Mouse (Mus musculus): ENCODE results near the gene Acads.
A peak's percentile ranks its signal among the peaks of the same experiment; 100 is the strongest.
"Not testable (repeated sequence)": the region's sequence is repeated elsewhere in the genome, so short reads cannot be mapped to it uniquely, and the experiment has no call there.

Gene Acads

GRCm38 (mm10) chr5:115125211-115125871 lies 6.2 kb upstream of the Acads start:
- peak; percentile 79 for DNase-seq (ENCODE audit: low read depth, low spot score)

GRCm38 (mm10) chr5:115124690-115125089 lies 5.5 kb upstream of the Acads start:
- no peak for DNase-seq (ENCODE audit: low read depth, low spot score)

GRCm38 (mm10) chr5:115120978-115121377 lies 1.8 kb upstream of the Acads start:
- DNase-seq (ENCODE audit: low read depth, low spot score) = no peak

GRCm38 (mm10) chr5:115117467-115117866 lies 1.7 kb downstream of the Acads start:
- DNase-seq (ENCODE audit: low read depth, low spot score) = no peak

GRCm38 (mm10) chr5:115116426-115116825 lies 2.7 kb downstream of the Acads start:
- no peak for DNase-seq (ENCODE audit: low read depth, low spot score)

GRCm38 (mm10) chr5:115114501-115114900 lies 4.6 kb downstream of the Acads start:
- no peak for DNase-seq (ENCODE audit: low read depth, low spot score)

GRCm38 (mm10) chr5:115113244-115113643 lies 5.9 kb downstream of the Acads start:
- DNase-seq (ENCODE audit: low read depth, low spot score) = no peak

GRCm38 (mm10) chr5:115111156-115111555 lies 8.0 kb downstream of the Acads start:
- DNase-seq (ENCODE audit: low read depth, low spot score) = no peak

GRCm38 (mm10) chr5:115103253-115103652 lies 15.9 kb downstream of the Acads start:
- not testable (repeated sequence) for DNase-seq (ENCODE audit: low read depth, low spot score)

- no peak for DNase-seq (ENCODE audit: low read depth, low spot score)
Measured at GRCm38 (mm10) chr5:115102231-115102630, 16.9 kb downstream of the Acads start.

- peak; percentile 23 for DNase-seq (ENCODE audit: low read depth, low spot score)
Measured at GRCm38 (mm10) chr5:115100473-115100872, 18.7 kb downstream of the Acads start.

GRCm38 (mm10) chr5:115099991-115100390 lies 19.2 kb downstream of the Acads start:
- DNase-seq (ENCODE audit: low read depth, low spot score) = no peak

GRCm38 (mm10) chr5:115099530-115099929 lies 19.6 kb downstream of the Acads start:
- DNase-seq (ENCODE audit: low read depth, low spot score) = no peak

GRCm38 (mm10) chr5:115098195-115098594 lies 21.0 kb downstream of the Acads start, which contains the start of gene Gm10401:
Gm10401 (minus strand) TSS chr5:115098295.
- no peak for DNase-seq (ENCODE audit: low read depth, low spot score)

- DNase-seq (ENCODE audit: low read depth, low spot score) = no peak
Measured at GRCm38 (mm10) chr5:115091776-115092175, 27.4 kb downstream of the Acads start.

GRCm38 (mm10) chr5:115091015-115091414 lies 28.1 kb downstream of the Acads start:
- DNase-seq (ENCODE audit: low read depth, low spot score) = no peak

- DNase-seq (ENCODE audit: low read depth, low spot score) = no peak
Measured at GRCm38 (mm10) chr5:115089592-115090268, 29.4 kb downstream of the Acads start.

- DNase-seq (ENCODE audit: low read depth, low spot score) = no peak
Measured at GRCm38 (mm10) chr5:115085675-115086074, 33.5 kb downstream of the Acads start.

GRCm38 (mm10) chr5:115083492-115083891 lies 35.7 kb downstream of the Acads start:
- no peak for DNase-seq (ENCODE audit: low read depth, low spot score)

- DNase-seq (ENCODE audit: low read depth, low spot score) = no peak
Measured at GRCm38 (mm10) chr5:115081636-115082035, 37.5 kb downstream of the Acads start.

GRCm38 (mm10) chr5:115076144-115076901 lies 42.8 kb downstream of the Acads start:
- DNase-seq (ENCODE audit: low read depth, low spot score) = no peak

- DNase-seq (ENCODE audit: low read depth, low spot score) = no peak
Measured at GRCm38 (mm10) chr5:115074749-115075148, 44.4 kb downstream of the Acads start.

Data from skeletal muscle tissue, adult 2 months (tissue).